ENCODE assay signal across 7 mouse cellular contexts in the genomic region with DNA sequence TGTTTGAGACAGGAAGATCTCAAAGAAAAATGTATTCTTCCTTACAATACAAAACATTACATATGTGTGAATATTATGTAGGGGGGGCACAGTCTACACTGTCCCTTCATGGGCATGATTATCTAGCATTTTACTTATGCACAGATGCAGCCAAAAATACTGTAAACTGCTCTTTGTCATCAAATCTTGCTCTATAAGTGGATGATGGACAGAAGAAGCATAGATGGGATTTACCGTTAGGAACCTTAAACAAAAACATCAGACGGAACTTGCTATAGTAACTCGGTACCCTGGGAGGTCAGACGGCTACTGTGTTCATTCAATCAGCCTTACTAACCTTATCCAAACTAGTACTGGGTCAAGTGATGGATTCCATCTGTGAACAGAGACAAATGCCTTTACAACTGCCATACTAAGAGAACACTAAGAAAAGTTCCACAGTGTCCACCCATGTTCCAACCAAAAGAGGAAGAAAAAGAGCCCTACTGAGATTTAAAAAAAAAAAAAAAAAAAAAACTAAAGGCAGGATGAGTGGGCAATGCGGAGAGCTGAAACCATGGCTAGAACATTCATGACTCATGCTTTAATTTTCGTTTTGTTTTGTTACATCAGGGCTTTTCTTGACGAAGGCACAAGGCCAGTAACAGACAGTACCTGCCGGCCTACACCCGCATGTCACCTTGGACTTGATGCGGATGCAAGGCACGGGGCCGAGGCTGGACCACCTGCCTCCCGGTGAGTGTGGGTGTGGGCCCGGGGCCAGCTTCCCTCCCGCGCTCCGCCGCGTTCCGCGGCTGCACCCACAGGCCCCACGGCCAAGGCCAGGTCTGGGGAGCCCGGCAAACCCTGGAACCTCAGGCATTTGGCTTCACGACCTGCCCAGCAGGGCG. TPM values are rescaled to one million over a fixed set of nuclear protein-coding genes. Genes with fewer than 3 reads are reported as not detected.
A peak's percentile ranks its signal among the peaks of the same experiment; 100 is the strongest.
DNase-seq lines count a peak whose midpoint lies in the region; ATAC-seq lines count a peak whose summit lies in the region.

No protein-coding gene starts in this region.

- no peaks in the 10 kb centered on the region for H3K27me3 ChIP-seq in lung, embryonic 15.5 days
- H3K27me3 ChIP-seq in embryonic facial prominence, embryonic 11.5 days (ENCODE audit: control insufficient read depth, insufficient read depth, low read length), result no peaks in the 10 kb centered on the region
- no peaks in the 10 kb centered on the region for H3K27me3 ChIP-seq in limb, embryonic 10.5 days (ENCODE audit: low read depth, poor library complexity, severe bottlenecking)

- peak overlapping the region; percentile 87 for H3K4me3 ChIP-seq in lung, embryonic 15.5 days
- peak overlapping the region; percentile 85 for H3K4me3 ChIP-seq in embryonic facial prominence, embryonic 11.5 days (ENCODE audit: low read depth, low read length)
- H3K4me3 ChIP-seq in limb, embryonic 10.5 days, result peak overlapping the region; percentile 96

- intact Hi-C loops in left cerebral cortex, postnatal 10 days (cut with DNase I), result no loop called here

- H3K9ac ChIP-seq in lung, embryonic 15.5 days, result peak overlapping the region; percentile 95
- H3K9ac ChIP-seq in embryonic facial prominence, embryonic 11.5 days (replicated peaks; ENCODE audit: low read length), result peak overlapping the region; percentile 91

- H3K4me2 ChIP-seq in lung, embryonic 15.5 days, result peak overlapping the region; percentile 62
- peak overlapping the region; percentile 46 for H3K4me2 ChIP-seq in embryonic facial prominence, embryonic 11.5 days (ENCODE audit: low read depth, low read length)

- peak overlapping the region; percentile 86 for H3K27ac ChIP-seq in lung, embryonic 15.5 days
- peak overlapping the region; percentile 67; the same call in 1 of the 2 replicates for H3K27ac ChIP-seq in embryonic facial prominence, embryonic 11.5 days (replicated peaks; ENCODE audit: low read depth, low read length)
- H3K27ac ChIP-seq in limb, embryonic 10.5 days, result peak overlapping the region; percentile 97

- DNase-seq in lung, adult 18-20 months, result no peak
- DNase-seq in embryonic facial prominence, embryonic 11.5 days (ENCODE audit: low spot score), result peak; percentile 26
- DNase-seq in limb, embryonic 10.5 days (ENCODE audit: low spot score), result no peak
- no peak for DNase-seq in left cerebral cortex, postnatal 10 days (ENCODE audit: extremely low spot score in 1 of 2, low spot score in 2 of 2)
- DNase-seq in right cerebral cortex, postnatal 4 days, result no peak

- peak; percentile 64; the same call in 1 of the 2 replicates for ATAC-seq in lung, embryonic 15.5 days (ENCODE audit: borderline replicate concordance, extremely low read depth, low FRiP score, low TSS enrichment)
- ATAC-seq in embryonic facial prominence, embryonic 11.5 days (replicated peaks; ENCODE audit: insufficient number of reproducible peaks, low FRiP score, low TSS enrichment, low read depth), result peak; percentile 88; the same call in 1 of the 2 replicates
- ATAC-seq in neutrophil, adult 5-6 weeks (ENCODE audit: extremely low read depth, insufficient number of reproducible peaks, low FRiP score, poor library complexity, severe bottlenecking), result peak; percentile 10; the same call in 1 of the 2 replicates

- no peaks in the 10 kb centered on the region for H3K9me3 ChIP-seq in lung, embryonic 15.5 days
- H3K9me3 ChIP-seq in embryonic facial prominence, embryonic 11.5 days (replicated peaks; ENCODE audit: control insufficient read depth, low read length), result no peaks in the 10 kb centered on the region
- H3K9me3 ChIP-seq in limb, embryonic 10.5 days (replicated peaks), result no peaks in the 10 kb centered on the region

- no peaks in the 10 kb centered on the region for H3K36me3 ChIP-seq in lung, embryonic 15.5 days
- H3K36me3 ChIP-seq in embryonic facial prominence, embryonic 11.5 days (replicated peaks; ENCODE audit: control insufficient read depth, insufficient read depth, low read depth, low read length), result no peaks in the 10 kb centered on the region
- H3K36me3 ChIP-seq in limb, embryonic 10.5 days, result no peaks in the 10 kb centered on the region

- under 1% methylated on average over 25 of the region's 25 CpGs for whole genome bisulfite sequencing in lung, embryonic 15.5 days
- under 1% methylated on average over 25 of the region's 25 CpGs for whole genome bisulfite sequencing in embryonic facial prominence, embryonic 11.5 days
- WGBS in limb, embryonic 10.5 days, result 1% methylated on average over 25 of the region's 25 CpGs

- H3K4me1 ChIP-seq in lung, embryonic 15.5 days, result peaks cover 30% of the 10 kb centered on the region
- H3K4me1 ChIP-seq in embryonic facial prominence, embryonic 11.5 days (ENCODE audit: control insufficient read depth, insufficient read depth, low read length), result no peaks in the 10 kb centered on the region
- peaks cover 14% of the 10 kb centered on the region for H3K4me1 ChIP-seq in limb, embryonic 10.5 days

RNA-seq across cellular contexts. Expression of a gene that starts 0.6 kb away (rescaled TPM):
- 94.0 and 98.0 TPM in 2 replicates for polyA plus RNA-seq in lung, embryonic 15.5 days (2015; fragmentation: Nextera tagmentation; extraction: Ambion mirVana)
- polyA plus RNA-seq in embryonic facial prominence, embryonic 11.5 days (2014; fragmentation: Nextera tagmentation; extraction: Ambion mirVana), result 132 and 141 TPM in 2 replicates
- 98.4 and 100 TPM in 2 replicates for polyA plus RNA-seq in limb, embryonic 10.5 days (2016; fragmentation: Nextera tagmentation; extraction: Ambion mirVana)
- 20.4 and 25.0 TPM in 2 replicates for total RNA-seq in neutrophil, adult 5-6 weeks (2017)
- 10 to 100 TPM; 85.7 to 94.4 TPM for total RNA-seq in left cerebral cortex, postnatal 10 days (2021)

Comparison
In these comparisons a context has a peak if more than half of its experiments do, and no peak if none do; other contexts are left out.
1. ATAC-seq: peak in every context shown above with its lines; median percentile 88 in embryonic facial prominence, embryonic 11.5 days; 64 in lung, embryonic 15.5 days; 10 in neutrophil, adult 5-6 weeks.